Mouse (Mus musculus): ENCODE data around the gene Inhba. TPM values are rescaled to one million over a fixed set of nuclear protein-coding genes. Genes with fewer than 3 reads are reported as not detected.

The Inhba gene
- total and polyA plus RNA-seq, 3 experiments = not detected

DNA sequence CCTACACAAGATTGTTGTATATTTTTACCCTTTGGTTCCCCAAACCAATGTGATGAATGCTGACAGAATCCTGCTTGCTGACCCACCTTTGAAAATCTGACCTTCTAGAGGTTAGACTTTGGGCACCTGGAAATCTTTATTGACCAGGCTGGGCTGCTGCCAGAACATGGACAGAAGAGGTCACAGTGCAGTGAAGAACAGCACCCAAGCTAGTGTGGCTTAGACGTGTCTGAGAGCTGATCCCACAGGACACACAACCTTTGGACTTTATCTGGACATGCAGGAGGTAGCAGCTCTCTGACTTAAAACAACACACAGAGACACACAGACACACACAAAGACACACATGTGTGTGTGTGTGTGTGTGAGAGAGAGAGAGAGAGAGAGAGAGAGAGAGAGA is 3.3 kb upstream of the Inhba start:
- Histone ChIP-seq H3K4me3 (replicated peaks in 1 of 3; ENCODE audit: low read depth in 2 of 3, low read length in 2 of 3, poor library complexity in 1 of 3) (no peak overlapping the region), H3K27ac (ENCODE audit: insufficient read depth, low read depth) (no peak overlapping the region), H3K4me2 (ENCODE audit: insufficient read depth, low read depth, poor library complexity, severe bottlenecking) (no peak overlapping the region), H3K36me3 (replicated peaks in 1 of 2; ENCODE audit: control insufficient read depth in 1 of 2, insufficient read depth in 1 of 2, low read length in 1 of 2) (no peaks in the 10 kb centered on the region), H3K27me3 (replicated peaks) (no peaks in the 10 kb centered on the region), H3K4me1 (ENCODE audit: control insufficient read depth in 1 of 2, insufficient read depth in 2 of 2) (peaks cover 0 to 8% of the 10 kb centered on the region in 2 experiments; a peak in 2 of 4 replicates), H3K79me2 (replicated peaks; ENCODE audit: control insufficient read depth, extremely low read depth, insufficient read depth, poor library complexity, severe bottlenecking) (no peaks in the 10 kb centered on the region), H3K9ac (ENCODE audit: insufficient read depth, low read depth) (no peak overlapping the region), H3K9me3 (replicated peaks; ENCODE audit: low read length) (no peaks in the 10 kb centered on the region)
- DNase-seq (ENCODE audit: extremely low read depth) = no peak
- in situ Hi-C loops (cut with MboI; ENCODE audit: low pct_ligation_motif_present, low pct_unique_long_range_greater_than_20kb, low sequenced_read_pairs) = loop anchor here (25.0 kb wide), 3 partner anchors 479 to 1429 kb away; no protein-coding TSS in a partner anchor
- dilution Hi-C loops (cut with MboI; ENCODE audit: extremely low pct_ligation_motif_present, extremely low pct_unique_long_range_greater_than_20kb, low sequenced_read_pairs) = no loop called here
- TF ChIP-seq JUN (IDR thresholded peaks at IDR 0.05; ENCODE audit: insufficient read depth, low read depth, low read length) (no peak), POLR2AphosphoS2 (IDR thresholded peaks at IDR 0.05; ENCODE audit: low read depth, low read length) (no peak), SIN3A (IDR thresholded peaks at IDR 0.05; ENCODE audit: low read length) (no peak), MYC (IDR thresholded peaks at IDR 0.05; ENCODE audit: low read depth, low read length) (no peak), USF1 (IDR thresholded peaks at IDR 0.05; ENCODE audit: low read depth, low read length) (no peak), CHD2 (IDR thresholded peaks at IDR 0.05; ENCODE audit: low read length) (no peak)

DNA sequence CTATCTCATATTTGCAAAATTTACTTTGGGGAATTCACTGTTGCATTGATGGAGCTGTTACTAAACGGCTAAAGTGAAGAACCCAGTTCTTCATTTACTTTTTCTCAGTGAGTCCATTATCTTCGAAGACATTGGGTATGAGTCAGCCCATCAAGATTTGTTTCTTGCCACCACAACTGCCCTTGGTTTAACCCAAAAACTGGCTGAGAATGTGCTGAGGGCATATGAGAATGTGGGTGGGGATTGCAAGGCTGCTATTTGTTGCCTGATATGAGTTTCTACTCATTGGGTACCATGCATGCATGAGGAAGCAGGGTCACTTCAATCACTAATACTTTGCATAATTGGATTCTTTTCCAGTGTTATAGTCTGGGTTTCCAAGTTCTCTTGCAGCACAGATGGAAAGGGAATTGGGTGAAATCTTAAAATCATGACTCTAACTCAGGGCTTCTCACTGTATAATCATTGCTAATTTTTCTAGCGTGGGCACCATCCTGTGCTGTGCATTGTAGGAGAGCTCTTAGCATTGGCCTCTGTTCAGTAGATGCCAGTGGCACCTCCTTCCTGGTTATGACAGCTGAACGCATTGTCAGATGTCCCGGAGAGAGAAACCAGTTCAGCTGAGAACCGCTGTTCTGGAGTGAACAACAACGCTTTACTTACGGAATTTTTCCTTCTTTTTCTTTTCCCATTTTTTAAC is 1.7 kb upstream of the Inhba start:
- Histone ChIP-seq H3K9me3 (replicated peaks; ENCODE audit: low read length) (no peaks in the 10 kb centered on the region), H3K27me3 (replicated peaks) (no peaks in the 10 kb centered on the region), H3K79me2 (replicated peaks; ENCODE audit: control insufficient read depth, extremely low read depth, insufficient read depth, poor library complexity, severe bottlenecking) (no peaks in the 10 kb centered on the region), H3K4me2 (ENCODE audit: insufficient read depth, low read depth, poor library complexity, severe bottlenecking) (no peak overlapping the region), H3K4me3 (replicated peaks in 1 of 3; ENCODE audit: low read depth in 2 of 3, low read length in 2 of 3, poor library complexity in 1 of 3) (no peak overlapping the region), H3K36me3 (replicated peaks in 1 of 2; ENCODE audit: control insufficient read depth in 1 of 2, insufficient read depth in 1 of 2, low read length in 1 of 2) (no peaks in the 10 kb centered on the region), H3K4me1 (ENCODE audit: control insufficient read depth in 1 of 2, insufficient read depth in 2 of 2) (peaks cover 0 to 8% of the 10 kb centered on the region in 2 experiments; a peak in 2 of 4 replicates), H3K9ac (ENCODE audit: insufficient read depth, low read depth) (no peak overlapping the region), H3K27ac (ENCODE audit: insufficient read depth, low read depth) (no peak overlapping the region)
- DNase-seq (ENCODE audit: extremely low read depth) = no peak
- in situ Hi-C loops (cut with MboI; ENCODE audit: low pct_ligation_motif_present, low pct_unique_long_range_greater_than_20kb, low sequenced_read_pairs) = loop anchor here (25.0 kb wide), 3 partner anchors 477 to 1427 kb away; no protein-coding TSS in a partner anchor
- TF ChIP-seq ELF1 (IDR thresholded peaks at IDR 0.05; ENCODE audit: low read depth, low read length) (no peak), RAD21 (IDR thresholded peaks at IDR 0.05; ENCODE audit: low read depth, low read length) (no peak), ETS1 (conservative IDR thresholded peaks at IDR 0.05; ENCODE audit: low read depth, low read length) (no peak), USF2 (conservative IDR thresholded peaks at IDR 0.05; ENCODE audit: low read depth, low read length) (no peak), RCOR1 (conservative IDR thresholded peaks at IDR 0.05; ENCODE audit: low read depth, low read length) (no peak), NRF1 (IDR thresholded peaks at IDR 0.05; ENCODE audit: low read depth, low read length) (no peak), MAZ (IDR thresholded peaks at IDR 0.05; ENCODE audit: low read depth, low read length) (no peak), POLR2A (IDR thresholded peaks at IDR 0.05; ENCODE audit: low read depth, low read length) (no peak), CHD1 (IDR thresholded peaks at IDR 0.05; ENCODE audit: low read depth, low read length) (no peak), ZC3H11A (IDR thresholded peaks at IDR 0.05; ENCODE audit: low read depth, low read length) (no peak), MYC (IDR thresholded peaks at IDR 0.05; ENCODE audit: low read depth, low read length) (no peak), PAX5 (IDR thresholded peaks at IDR 0.05; ENCODE audit: low read length) (no peak), KAT2A (IDR thresholded peaks at IDR 0.05; ENCODE audit: insufficient replicate concordance, low read length) (no peak), MAFK (IDR thresholded peaks at IDR 0.05; ENCODE audit: insufficient replicate concordance, low read length) (no peak), POLR2AphosphoS2 (IDR thresholded peaks at IDR 0.05; ENCODE audit: low read depth, low read length) (no peak), SMC3 (IDR thresholded peaks at IDR 0.05; ENCODE audit: low read depth, low read length) (no peak)
- dilution Hi-C loops (cut with MboI; ENCODE audit: extremely low pct_ligation_motif_present, extremely low pct_unique_long_range_greater_than_20kb, low sequenced_read_pairs) = no loop called here

Data from CH12.LX (cell line).